Mouse (Mus musculus): ENCODE results near the gene Tnnt3.

- no peak for TF ChIP-seq POLR2A (IDR thresholded peaks at IDR 0.05; ENCODE audit: insufficient read depth, low read depth, low read length)
- no peak for TF ChIP-seq CTCF (IDR thresholded peaks at IDR 0.05)
- TF ChIP-seq EP300 (IDR thresholded peaks at IDR 0.05; ENCODE audit: insufficient read depth, low read depth, low read length), result no peak
These were observed 55.0 kb downstream of the Tnnt3 start for GRCm38 (mm10) chr7:142553417-142554335.
